Mouse (Mus musculus) CD4-positive, CD25-positive, alpha-beta regulatory T cell, adult 2 months (primary cell): Measurements from ENCODE around the gene Stk24.
A peak's percentile ranks its signal among the peaks of the same experiment; 100 is the strongest.

Source experiments
- DNase-seq: peaks from one replicate; pipeline ENCODE4 v3.0.0-alpha.2; 2012; ENCODE audit warnings: low read depth, low spot score

Gene Stk24

GRCm38 (mm10) chr14:121379116-121379826, 540 bp downstream of the Stk24 start:
- peak; percentile 89 for DNase-seq

GRCm38 (mm10) chr14:121378243-121379115, 1.3 kb downstream of the Stk24 start:
- DNase-seq: peak; percentile 82

- no peak for DNase-seq
Measured at GRCm38 (mm10) chr14:121376566-121376965, 3.2 kb downstream of the Stk24 start.

GRCm38 (mm10) chr14:121373901-121374300, 5.9 kb downstream of the Stk24 start:
- DNase-seq: peak; percentile 49

- DNase-seq: peak; percentile 67
Measured at GRCm38 (mm10) chr14:121373020-121373419, 6.8 kb downstream of the Stk24 start.

- peak; percentile 55 for DNase-seq
Measured at GRCm38 (mm10) chr14:121371911-121372820, 7.6 kb downstream of the Stk24 start.

GRCm38 (mm10) chr14:121369385-121369784, 10.4 kb downstream of the Stk24 start:
- no peak for DNase-seq

- DNase-seq: no peak
Measured at GRCm38 (mm10) chr14:121368108-121368705, 11.6 kb downstream of the Stk24 start.

GRCm38 (mm10) chr14:121365991-121366728, 13.7 kb downstream of the Stk24 start:
- peak; percentile 84 for DNase-seq

- no peak for DNase-seq
Measured at GRCm38 (mm10) chr14:121365390-121365789, 14.4 kb downstream of the Stk24 start.

- no peak for DNase-seq
Measured at GRCm38 (mm10) chr14:121364282-121364681, 15.5 kb downstream of the Stk24 start.

GRCm38 (mm10) chr14:121361319-121362114, 18.3 kb downstream of the Stk24 start:
- DNase-seq: peak; percentile 61

- DNase-seq: no peak
Measured at GRCm38 (mm10) chr14:121359850-121360249, 20.0 kb downstream of the Stk24 start.

GRCm38 (mm10) chr14:121359015-121359414, 20.8 kb downstream of the Stk24 start:
- no peak for DNase-seq

- DNase-seq: no peak
Measured at GRCm38 (mm10) chr14:121358327-121358726, 21.5 kb downstream of the Stk24 start.

GRCm38 (mm10) chr14:121356336-121356862, 23.4 kb downstream of the Stk24 start:
- DNase-seq: peak; percentile 46

GRCm38 (mm10) chr14:121355732-121356131, 24.1 kb downstream of the Stk24 start:
- DNase-seq: no peak

GRCm38 (mm10) chr14:121353648-121354377, 26.0 kb downstream of the Stk24 start:
- peak; percentile 69 for DNase-seq

- DNase-seq: no peak
Measured at GRCm38 (mm10) chr14:121352744-121353143, 27.1 kb downstream of the Stk24 start.
